Mouse (Mus musculus): ENCODE results near the gene Fhl3. TPM values are rescaled to one million over a fixed set of nuclear protein-coding genes. Genes with fewer than 3 reads are reported as not detected.

Gene Fhl3
- polyA plus RNA-seq, 1 experiment = 1.6 TPM

DNA sequence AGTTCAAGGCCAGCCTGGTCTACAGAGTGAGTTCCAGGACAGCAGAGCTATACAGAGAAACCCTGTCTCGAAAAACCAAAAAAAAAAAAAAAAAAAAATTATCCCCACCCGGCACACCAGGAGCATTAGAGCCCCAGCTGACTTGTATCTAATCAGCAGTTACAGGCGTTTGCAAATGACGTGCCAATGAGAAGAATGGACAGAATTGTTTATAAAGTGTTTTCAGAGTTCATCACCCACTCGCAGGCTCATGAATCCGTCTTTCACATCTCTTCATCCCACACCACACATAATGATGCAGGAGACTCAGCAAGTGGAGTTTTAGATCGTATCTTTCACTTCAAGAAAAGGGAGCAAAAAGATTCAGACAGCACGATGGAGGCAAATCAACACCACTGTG, 15.0 kb upstream of the Fhl3 start:
- no peak overlapping the region for H3K27ac ChIP-seq (ENCODE audit: insufficient read depth, low read length)
- no peak overlapping the region for H3K4me3 ChIP-seq (replicated peaks; ENCODE audit: insufficient read depth, low read depth, low read length)
- TF ChIP-seq CTCF (IDR thresholded peaks at IDR 0.05; ENCODE audit: borderline replicate concordance, insufficient read depth, low read depth, low read length) (no peak), POLR2A (IDR thresholded peaks at IDR 0.05; ENCODE audit: borderline replicate concordance, insufficient read depth, low read length) (no peak)
- no peak for DNase-seq
- WGBS = 87% methylated on average over 8 of the region's 8 CpGs
- H3K4me1 ChIP-seq (ENCODE audit: control insufficient read depth, insufficient read depth, low read length) = peaks cover 3% of the 10 kb centered on the region; the same call in 1 of the 2 replicates
- H3K27me3 ChIP-seq (ENCODE audit: control insufficient read depth, insufficient read depth, low read length) = no peaks in the 10 kb centered on the region

DNA sequence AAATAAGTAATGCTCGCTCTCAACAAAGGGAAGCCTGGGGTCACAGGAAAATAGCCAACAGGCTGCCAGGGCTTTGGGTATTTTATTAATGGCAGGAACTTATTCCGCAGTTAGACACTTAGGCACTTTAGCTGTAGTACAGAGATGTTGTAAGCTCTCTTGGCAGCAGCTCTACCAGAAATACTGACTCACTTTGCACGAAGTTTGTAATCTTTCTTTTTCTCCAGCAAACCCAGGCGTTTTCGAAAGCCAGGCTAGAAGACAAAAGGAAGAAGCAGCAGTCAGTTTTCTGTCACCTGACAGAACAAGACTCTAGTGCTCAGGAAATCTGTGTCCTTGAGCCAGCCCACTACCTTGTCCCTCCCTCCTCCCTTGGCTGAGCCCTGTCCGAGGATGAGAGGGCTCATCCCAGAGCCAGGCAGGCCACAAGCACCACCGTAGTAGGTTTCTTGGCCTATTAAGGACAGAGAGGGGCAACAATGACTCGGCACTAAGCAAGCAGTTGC, 14.6 kb upstream of the Fhl3 start:
- Histone ChIP-seq H3K27ac (ENCODE audit: insufficient read depth, low read length) (no peak overlapping the region), H3K4me1 (ENCODE audit: control insufficient read depth, insufficient read depth, low read length) (peaks cover 3% of the 10 kb centered on the region; the same call in 1 of the 2 replicates), H3K27me3 (ENCODE audit: control insufficient read depth, insufficient read depth, low read length) (no peaks in the 10 kb centered on the region), H3K4me3 (replicated peaks; ENCODE audit: insufficient read depth, low read depth, low read length) (no peak overlapping the region)
- TF ChIP-seq POLR2A (IDR thresholded peaks at IDR 0.05; ENCODE audit: borderline replicate concordance, insufficient read depth, low read length) = no peak
- no peak for TF ChIP-seq CTCF (IDR thresholded peaks at IDR 0.05; ENCODE audit: borderline replicate concordance, insufficient read depth, low read depth, low read length)
- DNase-seq = no peak
- 82% methylated on average over 8 of the region's 8 CpGs for WGBS

DNA sequence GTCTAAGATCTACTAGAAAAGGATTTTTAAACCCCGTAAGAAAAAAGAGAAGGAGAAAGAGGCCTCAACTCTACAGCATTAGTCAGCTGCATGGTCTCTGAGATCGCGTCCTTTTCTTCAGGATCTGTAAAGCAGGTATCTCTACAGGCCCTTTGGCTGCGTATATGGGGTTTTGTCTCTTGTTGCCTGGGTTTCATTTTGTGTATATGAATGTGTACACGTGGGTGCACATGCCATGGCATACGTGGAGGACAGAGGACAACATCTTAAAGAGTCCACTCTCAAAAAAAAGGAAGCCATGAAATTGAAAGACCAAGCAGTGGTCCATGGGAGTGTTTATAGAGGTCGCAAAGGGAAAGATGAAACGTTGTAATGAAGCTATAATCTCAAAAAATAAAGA, 9.0 kb upstream of the Fhl3 start:
- no peaks in the 10 kb centered on the region for H3K27me3 ChIP-seq (ENCODE audit: control insufficient read depth, insufficient read depth, low read length)
- no peak overlapping the region for H3K27ac ChIP-seq (ENCODE audit: insufficient read depth, low read length)
- TF ChIP-seq CTCF (IDR thresholded peaks at IDR 0.05; ENCODE audit: borderline replicate concordance, insufficient read depth, low read depth, low read length) (no peak), POLR2A (IDR thresholded peaks at IDR 0.05; ENCODE audit: borderline replicate concordance, insufficient read depth, low read length) (no peak)
- H3K4me1 ChIP-seq (ENCODE audit: control insufficient read depth, insufficient read depth, low read length) = no peaks in the 10 kb centered on the region
- WGBS = 81% methylated on average over 8 of the region's 8 CpGs
- DNase-seq = no peak
- H3K4me3 ChIP-seq (replicated peaks; ENCODE audit: insufficient read depth, low read depth, low read length) = no peak overlapping the region

DNA sequence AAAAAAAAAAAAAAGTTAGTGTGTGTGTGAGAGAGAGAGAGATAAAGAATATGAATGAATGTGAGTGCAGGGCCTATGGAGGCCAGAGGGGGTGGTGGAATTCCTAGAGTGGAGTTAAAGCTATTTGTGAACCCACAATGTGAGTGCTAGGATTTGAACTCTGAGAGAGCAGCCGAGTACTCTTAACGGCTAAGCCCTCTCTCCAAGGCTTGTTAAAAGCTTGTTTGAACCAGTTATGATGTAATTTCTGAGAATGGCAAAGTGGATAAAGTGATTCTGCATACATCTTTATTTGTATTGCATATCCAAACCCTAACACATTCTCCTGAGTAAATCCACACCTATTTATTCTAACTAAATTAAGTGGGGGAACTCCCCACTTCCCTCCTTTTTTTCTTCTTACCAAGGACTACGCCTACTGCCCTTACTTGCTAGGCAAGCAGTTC, 8.1 kb upstream of the Fhl3 start:
- whole genome bisulfite sequencing = 69% methylated on average over 3 of the region's 3 CpGs
- no peak for DNase-seq
- H3K27me3 ChIP-seq (ENCODE audit: control insufficient read depth, insufficient read depth, low read length) = no peaks in the 10 kb centered on the region
- no peak overlapping the region for H3K27ac ChIP-seq (ENCODE audit: insufficient read depth, low read length)
- H3K4me3 ChIP-seq (replicated peaks; ENCODE audit: insufficient read depth, low read depth, low read length) = peak overlapping the region; percentile 91
- H3K4me1 ChIP-seq (ENCODE audit: control insufficient read depth, insufficient read depth, low read length) = no peaks in the 10 kb centered on the region
- TF ChIP-seq POLR2A (IDR thresholded peaks at IDR 0.05; ENCODE audit: borderline replicate concordance, insufficient read depth, low read length) (no peak), CTCF (IDR thresholded peaks at IDR 0.05; ENCODE audit: borderline replicate concordance, insufficient read depth, low read depth, low read length) (no peak)

DNA sequence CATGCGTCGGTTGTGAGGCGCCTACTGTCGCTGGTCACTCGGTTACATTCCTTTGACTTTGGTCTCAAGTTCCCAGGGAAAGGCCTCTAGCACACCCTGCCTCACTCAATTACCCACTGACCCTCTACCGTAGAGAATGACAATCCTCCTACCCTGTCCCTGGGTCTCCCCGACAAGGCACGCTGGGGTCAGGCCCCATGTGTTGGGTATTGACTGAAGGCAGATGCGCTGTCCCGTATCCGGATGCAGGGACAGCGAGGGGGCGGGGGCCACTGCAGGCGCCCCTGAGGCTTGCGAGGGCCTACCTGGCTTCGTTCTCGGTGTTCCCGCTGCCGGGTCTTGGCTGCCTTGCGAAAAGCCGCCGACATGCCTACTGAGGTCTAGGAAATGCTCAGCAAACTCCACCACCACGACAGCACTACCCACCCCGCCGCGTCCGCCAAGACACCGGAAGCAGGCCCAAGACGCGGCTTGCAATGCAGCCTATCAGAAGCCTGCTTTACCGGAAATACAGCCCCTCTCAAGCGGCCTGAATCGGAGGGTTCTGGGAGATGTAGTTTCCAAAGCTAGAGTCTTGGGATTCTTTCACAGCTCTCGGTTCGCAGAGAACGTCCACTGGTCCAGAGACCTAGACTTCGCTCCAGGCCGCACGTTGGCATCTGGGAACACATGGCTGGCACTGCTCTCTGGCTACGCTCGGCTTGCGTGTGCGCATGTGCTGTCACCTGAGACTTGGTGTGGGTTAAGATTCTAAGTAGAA, 7.2 kb upstream of the Fhl3 start, which contains the start of gene Utp11:
Gene Utp11 (minus strand): TSS at position 466 of the 760 bp plus-strand sequence.
- TF ChIP-seq CTCF (IDR thresholded peaks at IDR 0.05; ENCODE audit: borderline replicate concordance, insufficient read depth, low read depth, low read length) = no peak
- TF ChIP-seq POLR2A (IDR thresholded peaks at IDR 0.05; ENCODE audit: borderline replicate concordance, insufficient read depth, low read length) = peak; percentile 87
- Histone ChIP-seq H3K27me3 (ENCODE audit: control insufficient read depth, insufficient read depth, low read length) (no peaks in the 10 kb centered on the region), H3K4me3 (replicated peaks; ENCODE audit: insufficient read depth, low read depth, low read length) (peak within 1 kb of the TSS; percentile 91), H3K4me1 (ENCODE audit: control insufficient read depth, insufficient read depth, low read length) (no peaks in the 10 kb centered on the region), H3K27ac (ENCODE audit: insufficient read depth, low read length) (no peak within 1 kb of the TSS)
- DNase-seq = peak; percentile 83 to 89
- 1% methylated on average over 43 of the region's 43 CpGs for WGBS

DNA sequence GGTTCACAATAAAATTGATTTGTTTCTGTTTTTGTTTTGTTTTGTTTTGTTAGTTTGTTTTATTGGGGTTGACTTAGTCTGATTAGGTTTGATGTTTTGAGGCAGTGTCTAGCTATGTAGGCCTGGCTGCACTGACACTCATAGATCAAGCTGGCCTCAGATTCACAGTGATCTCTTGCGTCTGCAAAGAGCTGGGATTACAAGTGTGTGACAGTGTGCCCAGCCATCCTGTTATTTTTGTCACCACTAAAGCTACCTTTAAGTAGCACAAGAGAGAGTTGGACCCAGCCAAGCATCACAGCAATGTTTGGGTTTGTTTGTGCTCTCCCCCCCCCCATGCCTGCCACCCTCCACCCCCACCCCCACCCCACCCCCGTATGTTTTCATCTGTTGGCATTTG, 5.9 kb upstream of the Fhl3 start:
- 73% methylated on average over 2 of the region's 2 CpGs for WGBS
- Histone ChIP-seq H3K4me1 (ENCODE audit: control insufficient read depth, insufficient read depth, low read length) (no peaks in the 10 kb centered on the region), H3K4me3 (replicated peaks; ENCODE audit: insufficient read depth, low read depth, low read length) (no peak overlapping the region), H3K27ac (ENCODE audit: insufficient read depth, low read length) (no peak overlapping the region), H3K27me3 (ENCODE audit: control insufficient read depth, insufficient read depth, low read length) (no peaks in the 10 kb centered on the region)
- TF ChIP-seq POLR2A (IDR thresholded peaks at IDR 0.05; ENCODE audit: borderline replicate concordance, insufficient read depth, low read length) = no peak
- no peak for TF ChIP-seq CTCF (IDR thresholded peaks at IDR 0.05; ENCODE audit: borderline replicate concordance, insufficient read depth, low read depth, low read length)
- DNase-seq = no peak

DNA sequence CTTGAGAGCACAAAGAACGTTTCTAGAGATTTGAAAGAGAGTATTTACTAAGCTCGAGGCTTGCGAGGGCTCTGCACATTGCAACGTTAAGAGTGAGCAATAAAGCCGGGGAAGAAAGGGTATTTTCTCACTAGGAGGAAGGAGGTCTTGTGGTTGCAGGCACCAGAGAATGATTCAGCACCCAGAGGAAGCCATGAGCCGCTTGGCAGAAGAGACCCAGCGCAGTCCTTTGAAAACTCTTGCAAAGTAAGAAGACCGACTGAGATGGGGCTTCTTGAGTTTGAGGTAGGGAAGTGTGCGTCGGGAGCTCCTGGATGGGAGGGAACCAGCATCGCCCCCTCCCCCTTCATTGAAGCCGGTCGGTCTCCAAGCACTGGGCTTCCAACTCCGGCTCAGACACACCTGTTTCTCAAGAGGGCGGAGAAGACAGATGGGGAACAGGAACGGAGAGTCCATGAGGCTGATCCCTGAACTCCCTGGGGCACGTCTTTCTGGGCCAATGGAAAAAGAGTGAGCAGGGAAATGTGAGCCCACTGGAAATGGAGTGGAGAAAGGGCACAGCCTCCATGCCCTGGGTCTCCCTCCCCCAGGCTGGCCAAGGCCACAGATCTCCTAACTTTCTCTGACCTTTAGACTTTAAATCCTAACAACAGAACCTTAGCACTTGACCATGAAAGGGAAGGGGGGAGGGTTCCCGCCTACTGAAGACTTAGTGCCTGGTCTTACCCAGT, 4.5 kb upstream of the Fhl3 start:
- WGBS = 13% methylated on average over 18 of the region's 18 CpGs
- Histone ChIP-seq H3K27me3 (ENCODE audit: control insufficient read depth, insufficient read depth, low read length) (no peaks in the 10 kb centered on the region), H3K27ac (ENCODE audit: insufficient read depth, low read length) (no peak overlapping the region), H3K4me1 (ENCODE audit: control insufficient read depth, insufficient read depth, low read length) (no peaks in the 10 kb centered on the region), H3K4me3 (replicated peaks; ENCODE audit: insufficient read depth, low read depth, low read length) (no peak overlapping the region)
- TF ChIP-seq CTCF (IDR thresholded peaks at IDR 0.05; ENCODE audit: borderline replicate concordance, insufficient read depth, low read depth, low read length) (no peak), POLR2A (IDR thresholded peaks at IDR 0.05; ENCODE audit: borderline replicate concordance, insufficient read depth, low read length) (no peak)
- DNase-seq = no peak
